Comparison of ENCODE assay signal across 26 mouse cellular contexts in the genomic region with DNA sequence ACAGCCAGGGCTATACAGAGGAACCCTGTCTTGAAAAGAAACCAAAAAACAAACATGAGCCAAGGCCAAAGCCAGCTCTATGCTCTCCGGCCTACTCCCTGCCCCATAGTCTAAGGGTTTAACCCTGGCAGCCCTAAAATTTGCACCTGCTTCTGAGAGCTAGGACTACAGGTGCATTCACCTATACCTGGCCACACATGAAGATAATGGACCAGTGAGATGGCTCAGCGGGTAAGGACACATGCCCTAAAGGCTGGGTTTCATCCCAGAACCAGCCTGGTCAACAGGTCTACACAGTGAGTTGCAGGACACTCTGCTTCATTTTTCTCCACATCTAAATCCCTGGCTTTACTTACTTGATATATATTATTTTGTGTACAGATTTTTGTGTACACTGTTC. TPM values are rescaled to one million over a fixed set of nuclear protein-coding genes. Genes with fewer than 3 reads are reported as not detected.
DNase-seq lines count a peak whose midpoint lies in the region; ATAC-seq and TF ChIP-seq lines count a peak whose summit lies in the region.
"Had no signal": no experiment of that assay in that cellular context is flagged by ENCODE, and none has a peak within 500 bp of the region (broad histone marks: within the 10 kb centered on the region; RNA-seq: fewer than 3 reads in every experiment).

No protein-coding gene starts in this region.

- peaks cover 23% of the 10 kb centered on the region for H3K4me1 ChIP-seq in heart, postnatal 0 days (ENCODE audit: control insufficient read depth, insufficient read depth)
- no peaks in the 10 kb centered on the region for H3K4me1 ChIP-seq in limb, embryonic 11.5 days (ENCODE audit: control insufficient read depth, insufficient read depth, low read length)
- H3K4me1 ChIP-seq in limb, embryonic 10.5 days, result no peaks in the 10 kb centered on the region
- H3K4me1 ChIP-seq in CH12.LX (ENCODE audit: control insufficient read depth in 1 of 2, insufficient read depth in 2 of 2) (peaks cover 4 to 52% of the 10 kb centered on the region in 2 experiments; a peak in 3 of 4 replicates), MEL (ENCODE audit: control insufficient read depth in 1 of 2, insufficient read depth in 2 of 2, low read length in 2 of 2) (0 out of 4 replicates have a peak, but pooled peaks cover 0 to 3% of the 10 kb centered on the region in 2 experiments)
- H3K4me1 ChIP-seq: embryonic facial prominence, embryonic 15.5 days; hindbrain, embryonic 10.5 days; hindbrain, embryonic 13.5 days had no signal

- H3K27ac ChIP-seq in heart, postnatal 0 days (ENCODE audit: low read depth), result 0 out of 2 replicates have a peak overlapping the region, but pooled peaks have one; percentile 20
- H3K27ac ChIP-seq in limb, embryonic 11.5 days (replicated peaks; ENCODE audit: low read depth, low read length), result no peak overlapping the region
- no peak overlapping the region for H3K27ac ChIP-seq in limb, embryonic 10.5 days
- H3K27ac ChIP-seq in CH12.LX (ENCODE audit: insufficient read depth, low read depth) (no peak overlapping the region), MEL (ENCODE audit: control insufficient read depth, low read depth, low read length) (no peak overlapping the region)
- H3K27ac ChIP-seq: embryonic facial prominence, embryonic 15.5 days; gastrocnemius, adult 2 months; heart, embryonic 13.5 days; hindbrain, embryonic 10.5 days; hindbrain, embryonic 13.5 days had no signal

- dilution Hi-C loops in CH12.LX (cut with MboI; ENCODE audit: extremely low pct_ligation_motif_present, extremely low pct_unique_long_range_greater_than_20kb, low sequenced_read_pairs), result no loop called here

- in situ Hi-C loops in CH12.LX (cut with MboI; ENCODE audit: low pct_ligation_motif_present, low pct_unique_long_range_greater_than_20kb, low sequenced_read_pairs), result no loop called here

- H3K4me3 ChIP-seq in heart, postnatal 0 days (ENCODE audit: low read depth, low read length), result no peak overlapping the region
- H3K4me3 ChIP-seq in limb, embryonic 11.5 days (ENCODE audit: low read depth, low read length), result no peak overlapping the region
- no peak overlapping the region for H3K4me3 ChIP-seq in limb, embryonic 10.5 days
- H3K4me3 ChIP-seq in CH12.LX (replicated peaks in 1 of 3; ENCODE audit: low read depth in 2 of 3, low read length in 2 of 3, poor library complexity in 1 of 3), result no peak overlapping the region
- H3K4me3 ChIP-seq in MEL (ENCODE audit: control insufficient read depth in 1 of 2, insufficient read depth in 1 of 2, low read depth in 2 of 2, low read length in 2 of 2), result no peak overlapping the region
- H3K4me3 ChIP-seq: embryonic facial prominence, embryonic 15.5 days; gastrocnemius, adult 2 months; heart, embryonic 13.5 days; hindbrain, embryonic 10.5 days; hindbrain, embryonic 13.5 days had no signal

- no peak for TF ChIP-seq EP300 in heart, postnatal 0 days (IDR thresholded peaks at IDR 0.05; ENCODE audit: low read depth)
- TF ChIP-seq EP300 in CH12.LX (IDR thresholded peaks at IDR 0.05; ENCODE audit: low read length) (no peak), MEL (IDR thresholded peaks at IDR 0.05; ENCODE audit: low read depth in 1 of 2, low read length in 2 of 2) (no peak)

- no peak for ATAC-seq in heart, postnatal 0 days (ENCODE audit: insufficient read depth, low read depth)
- no peak for ATAC-seq in limb, embryonic 11.5 days (ENCODE audit: insufficient number of reproducible peaks, low FRiP score, low TSS enrichment, low read depth)
- ATAC-seq: CD4-positive, CD25-positive, alpha-beta regulatory T cell, adult 4 months; forebrain, embryonic 14.5 days; forebrain, postnatal 0 days; hindbrain, embryonic 16.5 days; Patski had no signal

- no peak for TF ChIP-seq CTCF in heart, postnatal 0 days (IDR thresholded peaks at IDR 0.05; ENCODE audit: low read depth)
- TF ChIP-seq CTCF in CH12.LX (conservative IDR thresholded peaks at IDR 0.05 in 1 of 2, IDR thresholded peaks at IDR 0.05 in 1 of 2; ENCODE audit: low read depth in 2 of 2, low read length in 2 of 2) (no peak), MEL (IDR thresholded peaks at IDR 0.05 in 2 of 3, conservative IDR thresholded peaks at IDR 0.05 in 1 of 3; ENCODE audit: control insufficient read depth in 1 of 3, insufficient read depth in 1 of 3, low read depth in 2 of 3, low read length in 3 of 3, poor library complexity in 1 of 3, severe bottlenecking in 1 of 3) (no peak)

- H3K4me2 ChIP-seq in heart, postnatal 0 days (ENCODE audit: low read depth, low read length), result no peak overlapping the region
- no peak overlapping the region for H3K4me2 ChIP-seq in limb, embryonic 11.5 days (ENCODE audit: low read depth, severe bottlenecking)
- H3K4me2 ChIP-seq in CH12.LX (ENCODE audit: insufficient read depth, low read depth, poor library complexity, severe bottlenecking), result no peak overlapping the region
- H3K4me2 ChIP-seq: embryonic facial prominence, embryonic 15.5 days; heart, embryonic 13.5 days; hindbrain, embryonic 13.5 days had no signal

- no peaks in the 10 kb centered on the region for H3K9me3 ChIP-seq in heart, postnatal 0 days (replicated peaks; ENCODE audit: control insufficient read depth, low read length)
- no peaks in the 10 kb centered on the region for H3K9me3 ChIP-seq in limb, embryonic 11.5 days (ENCODE audit: control insufficient read depth, low read length)
- no peaks in the 10 kb centered on the region for H3K9me3 ChIP-seq in limb, embryonic 10.5 days (replicated peaks)
- H3K9me3 ChIP-seq in CH12.LX (replicated peaks; ENCODE audit: low read length) (no peaks in the 10 kb centered on the region), MEL (replicated peaks; ENCODE audit: insufficient read depth, low read length) (no peaks in the 10 kb centered on the region)
- H3K9me3 ChIP-seq: embryonic facial prominence, embryonic 15.5 days; heart, embryonic 13.5 days; hindbrain, embryonic 10.5 days; hindbrain, embryonic 13.5 days had no signal

- H3K79me2 ChIP-seq in CH12.LX (replicated peaks; ENCODE audit: control insufficient read depth, extremely low read depth, insufficient read depth, poor library complexity, severe bottlenecking), result peaks cover 27% of the 10 kb centered on the region
- no peaks in the 10 kb centered on the region; the same call in none of the 2 replicates for H3K79me2 ChIP-seq in MEL (ENCODE audit: control insufficient read depth, insufficient read depth, low read length, poor library complexity)

- no peaks in the 10 kb centered on the region for H3K27me3 ChIP-seq in heart, postnatal 0 days (ENCODE audit: control insufficient read depth, insufficient read depth, low read length)
- no peaks in the 10 kb centered on the region for H3K27me3 ChIP-seq in limb, embryonic 11.5 days (ENCODE audit: control insufficient read depth, insufficient read depth, low read length)
- H3K27me3 ChIP-seq in limb, embryonic 10.5 days (ENCODE audit: low read depth, poor library complexity, severe bottlenecking), result no peaks in the 10 kb centered on the region
- H3K27me3 ChIP-seq in CH12.LX (replicated peaks) (no peaks in the 10 kb centered on the region), MEL (ENCODE audit: control insufficient read depth in 1 of 2, insufficient read depth in 2 of 2, low read length in 2 of 2) (no peaks in the 10 kb centered on the region)
- H3K27me3 ChIP-seq: embryonic facial prominence, embryonic 15.5 days; heart, embryonic 13.5 days; hindbrain, embryonic 13.5 days; Patski had no signal

- H3K36me3 ChIP-seq in heart, postnatal 0 days (replicated peaks; ENCODE audit: control insufficient read depth, insufficient read depth, low read length), result peaks cover 46% of the 10 kb centered on the region
- peaks cover 7% of the 10 kb centered on the region; the same call in 1 of the 2 replicates for H3K36me3 ChIP-seq in limb, embryonic 11.5 days (ENCODE audit: control insufficient read depth, insufficient read depth, low read length)
- peaks cover 62% of the 10 kb centered on the region for H3K36me3 ChIP-seq in limb, embryonic 10.5 days
- peaks cover 32 to 52% of the 10 kb centered on the region in 2 experiments for H3K36me3 ChIP-seq in CH12.LX (replicated peaks in 1 of 2; ENCODE audit: control insufficient read depth in 1 of 2, insufficient read depth in 1 of 2, low read length in 1 of 2)
- H3K36me3 ChIP-seq in MEL (ENCODE audit: control insufficient read depth in 1 of 2, insufficient read depth in 2 of 2, low read length in 2 of 2), result peaks cover 11 to 29% of the 10 kb centered on the region in 2 experiments

- no peak for DNase-seq in heart, postnatal 0 days (ENCODE audit: low spot score)
- DNase-seq in heart, postnatal 14 days, result no peak
- peak; percentile 20 for DNase-seq in limb, embryonic 11.5 days (ENCODE audit: low spot score)
- no peak for DNase-seq in limb, embryonic 10.5 days (ENCODE audit: low spot score)
- no peak for DNase-seq in CH12.LX (ENCODE audit: extremely low read depth)
- no peak for DNase-seq in MEL (ENCODE audit: low read depth, low spot score)
- DNase-seq: adrenal gland, postnatal 10 days; adrenal gland, postnatal 36 days; cerebellum, adult 18-20 months; cerebellum, adult 9-10 months; cerebellum, postnatal 36 days; embryo, embryonic 11 days; forebrain, postnatal 0 days; gastrocnemius, adult 2 months; gastrocnemius, postnatal 14 days; heart, adult 11 months; heart, postnatal 36 days; kidney, adult 18-20 months had no signal

- WGBS in heart, postnatal 0 days, result 90% methylated on average over 2 of the region's 2 CpGs
- 94% methylated on average over 2 of the region's 2 CpGs for WGBS in limb, embryonic 11.5 days
- 89% methylated on average over 2 of the region's 2 CpGs for WGBS in limb, embryonic 10.5 days

- TF ChIP-seq RAD21 in CH12.LX (IDR thresholded peaks at IDR 0.05; ENCODE audit: low read depth, low read length), result no peak
- no peak for TF ChIP-seq RAD21 in MEL (IDR thresholded peaks at IDR 0.05; ENCODE audit: low read depth, low read length)

- H3K9ac ChIP-seq in heart, postnatal 0 days (replicated peaks; ENCODE audit: low read depth, low read length), result no peak overlapping the region
- H3K9ac ChIP-seq in limb, embryonic 11.5 days (ENCODE audit: low read length), result no peak overlapping the region
- H3K9ac ChIP-seq in CH12.LX (ENCODE audit: insufficient read depth, low read depth), result no peak overlapping the region
- H3K9ac ChIP-seq in MEL (ENCODE audit: control insufficient read depth, low read depth, low read length, poor library complexity, severe bottlenecking), result no peak overlapping the region
- H3K9ac ChIP-seq: embryonic facial prominence, embryonic 15.5 days; forebrain, postnatal 0 days; heart, embryonic 13.5 days; hindbrain, embryonic 13.5 days had no signal

- intact Hi-C loops in heart, postnatal 14 days (cut with DNase I), result no loop called here

- TF ChIP-seq POLR2A in CH12.LX (IDR thresholded peaks at IDR 0.05; ENCODE audit: low read depth, low read length), result no peak
- peak in 1 of 2 experiments; percentile 63; a peak in 3 of 4 replicates for TF ChIP-seq POLR2A in MEL (IDR thresholded peaks at IDR 0.05; ENCODE audit: control insufficient read depth in 1 of 2, insufficient read depth in 1 of 2, low read depth in 1 of 2, low read length in 2 of 2, poor library complexity in 1 of 2)

RNA-seq across cellular contexts. Expression of a gene that starts 8.1 kb away (rescaled TPM):
- total RNA-seq in heart, postnatal 0 days (2014; rRNA removed; ENCODE audit: low replicate concordance), result 433 and 473 TPM in 2 replicates
- polyA plus RNA-seq in heart, postnatal 0 days (2015; fragmentation: Nextera tagmentation; extraction: Ambion mirVana), result 496 and 503 TPM in 2 replicates
- total RNA-seq in heart, postnatal 14 days (2021), result 100 to 1,000 TPM; 159 to 196 TPM
- polyA plus RNA-seq in limb, embryonic 11.5 days (2014; fragmentation: Nextera tagmentation; extraction: Ambion mirVana), result 526 and 537 TPM in 2 replicates
- polyA plus RNA-seq in limb, embryonic 10.5 days (2016; fragmentation: Nextera tagmentation; extraction: Ambion mirVana), result 483 and 492 TPM in 2 replicates
- total RNA-seq in CH12.LX (2012; rRNA removed), result 294 and 358 TPM in 2 replicates
- total RNA-seq in CH12.LX (2014; rRNA removed), result 439 and 448 TPM in 2 replicates
- 432 and 479 TPM in 2 replicates for polyA plus RNA-seq in CH12.LX (2012; ENCODE audit: insufficient read length, low read depth)
- total RNA-seq in MEL (2012; rRNA removed), result 331 and 353 TPM in 2 replicates
- polyA plus RNA-seq in MEL (2012; ENCODE audit: insufficient read depth in 1 of 2, insufficient read length in 2 of 2, low read depth in 1 of 2, low replicate concordance in 2 of 2, missing spikeins in 1 of 2), result 100 to 1,000 TPM in 1 of 2 experiments, not detected in 1; 382 TPM

RNA-seq across cellular contexts. Expression of a gene that starts 13.8 kb away (rescaled TPM):
- total RNA-seq in heart, postnatal 0 days (2014; rRNA removed; ENCODE audit: low replicate concordance), result 320 and 327 TPM in 2 replicates
- polyA plus RNA-seq in heart, postnatal 0 days (2015; fragmentation: Nextera tagmentation; extraction: Ambion mirVana), result 549 and 562 TPM in 2 replicates
- 100 to 1,000 TPM; 165 to 189 TPM for total RNA-seq in heart, postnatal 14 days (2021)
- polyA plus RNA-seq in limb, embryonic 11.5 days (2014; fragmentation: Nextera tagmentation; extraction: Ambion mirVana), result 1,466 and 1,467 TPM in 2 replicates
- polyA plus RNA-seq in limb, embryonic 10.5 days (2016; fragmentation: Nextera tagmentation; extraction: Ambion mirVana), result 1,406 and 1,458 TPM in 2 replicates
- total RNA-seq in CH12.LX (2012; rRNA removed) (480 and 623 TPM in 2 replicates), CH12.LX (2014; rRNA removed) (1,752 and 1,801 TPM in 2 replicates), MEL (2012; rRNA removed) (653 and 657 TPM in 2 replicates)
- polyA plus RNA-seq in CH12.LX (2012; ENCODE audit: insufficient read length, low read depth) (960 and 1,020 TPM in 2 replicates), MEL (2012; ENCODE audit: insufficient read depth in 1 of 2, insufficient read length in 2 of 2, low read depth in 1 of 2, low replicate concordance in 2 of 2, missing spikeins in 1 of 2) (100 to 1,000 TPM in 1 of 2 experiments, not detected in 1; 556 TPM)

RNA-seq across cellular contexts. Expression of a gene that starts 30.6 kb away (rescaled TPM):
- total RNA-seq in heart, postnatal 0 days (2014; rRNA removed; ENCODE audit: low replicate concordance), result 24.5 and 28.0 TPM in 2 replicates
- 49.8 and 53.7 TPM in 2 replicates for polyA plus RNA-seq in heart, postnatal 0 days (2015; fragmentation: Nextera tagmentation; extraction: Ambion mirVana)
- 10 to 100 TPM; 15.2 to 17.3 TPM for total RNA-seq in heart, postnatal 14 days (2021)
- 58.2 and 60.9 TPM in 2 replicates for polyA plus RNA-seq in limb, embryonic 11.5 days (2014; fragmentation: Nextera tagmentation; extraction: Ambion mirVana)
- polyA plus RNA-seq in limb, embryonic 10.5 days (2016; fragmentation: Nextera tagmentation; extraction: Ambion mirVana), result 66.2 and 83.5 TPM in 2 replicates
- total RNA-seq in CH12.LX (2012; rRNA removed) (151 and 154 TPM in 2 replicates), CH12.LX (2014; rRNA removed) (59.8 and 65.3 TPM in 2 replicates), MEL (2012; rRNA removed) (96.6 and 99.3 TPM in 2 replicates)
- polyA plus RNA-seq in CH12.LX (2012; ENCODE audit: insufficient read length, low read depth) (175 and 190 TPM in 2 replicates), MEL (2012; ENCODE audit: insufficient read depth in 1 of 2, insufficient read length in 2 of 2, low read depth in 1 of 2, low replicate concordance in 2 of 2, missing spikeins in 1 of 2) (100 to 1,000 TPM in 1 of 2 experiments, not detected in 1; 102 TPM)

RNA-seq across cellular contexts. Expression of a gene that starts 42.0 kb away (rescaled TPM):
- 32.3 and 102 TPM in 2 replicates for total RNA-seq in heart, postnatal 0 days (2014; rRNA removed; ENCODE audit: low replicate concordance)
- polyA plus RNA-seq in heart, postnatal 0 days (2015; fragmentation: Nextera tagmentation; extraction: Ambion mirVana), result 33.9 and 40.8 TPM in 2 replicates
- total RNA-seq in heart, postnatal 14 days (2021), result 10 to 100 TPM; 20.9 to 22.3 TPM
- 213 and 220 TPM in 2 replicates for polyA plus RNA-seq in limb, embryonic 11.5 days (2014; fragmentation: Nextera tagmentation; extraction: Ambion mirVana)
- 257 and 275 TPM in 2 replicates for polyA plus RNA-seq in limb, embryonic 10.5 days (2016; fragmentation: Nextera tagmentation; extraction: Ambion mirVana)
- total RNA-seq in CH12.LX (2012; rRNA removed), result 290 and 340 TPM in 2 replicates
- 282 and 305 TPM in 2 replicates for total RNA-seq in CH12.LX (2014; rRNA removed)
- 326 and 368 TPM in 2 replicates for polyA plus RNA-seq in CH12.LX (2012; ENCODE audit: insufficient read length, low read depth)
- 338 and 362 TPM in 2 replicates for total RNA-seq in MEL (2012; rRNA removed)
- polyA plus RNA-seq in MEL (2012; ENCODE audit: insufficient read depth in 1 of 2, insufficient read length in 2 of 2, low read depth in 1 of 2, low replicate concordance in 2 of 2, missing spikeins in 1 of 2), result 100 to 1,000 TPM in 1 of 2 experiments, not detected in 1; 370 TPM

RNA-seq across cellular contexts. Expression of a gene that starts 46.8 kb away (rescaled TPM):
- 1.8 and 8.7 TPM in 2 replicates for total RNA-seq in heart, postnatal 0 days (2014; rRNA removed; ENCODE audit: low replicate concordance)
- 3.3 TPM in 2 replicates for polyA plus RNA-seq in heart, postnatal 0 days (2015; fragmentation: Nextera tagmentation; extraction: Ambion mirVana)
- 1 to 10 TPM; 1.3 to 1.7 TPM for total RNA-seq in heart, postnatal 14 days (2021)
- polyA plus RNA-seq in limb, embryonic 11.5 days (2014; fragmentation: Nextera tagmentation; extraction: Ambion mirVana), result 7.7 and 8.8 TPM in 2 replicates
- polyA plus RNA-seq in limb, embryonic 10.5 days (2016; fragmentation: Nextera tagmentation; extraction: Ambion mirVana), result 7.0 and 9.9 TPM in 2 replicates
- total RNA-seq in CH12.LX (2012; rRNA removed) (8.7 and 8.9 TPM in 2 replicates), CH12.LX (2014; rRNA removed) (6.0 and 7.5 TPM in 2 replicates), MEL (2012; rRNA removed) (7.0 and 9.1 TPM in 2 replicates)
- polyA plus RNA-seq in CH12.LX (2012; ENCODE audit: insufficient read length, low read depth) (12.5 TPM in 2 replicates), MEL (2012; ENCODE audit: insufficient read depth in 1 of 2, insufficient read length in 2 of 2, low read depth in 1 of 2, low replicate concordance in 2 of 2, missing spikeins in 1 of 2) (10 to 100 TPM in 1 of 2 experiments, not detected in 1; 13.1 TPM)
